Mouse (Mus musculus) thymus, postnatal 0 days (tissue): ENCODE measurements around the gene Gm4881. TPM values are rescaled to one million over a fixed set of nuclear protein-coding genes. Genes with fewer than 3 reads are reported as not detected.

Source experiments
- DNase-seq: peaks from one replicate; pipeline ENCODE4 v3.0.0-alpha.2; 2015; ENCODE audit warnings: low spot score
- polyA plus RNA-seq: library from polyadenylated mRNA; unstranded; fragments of >200 nt; fragmentation: Nextera tagmentation; extraction: Ambion mirVana; gene quantifications from 2 replicates; pipeline ENCODE4 v1.2.1, GENCODE M21; 2015

Gm4881 gene
- polyA plus RNA-seq = not detected in 2 replicates

DNA sequence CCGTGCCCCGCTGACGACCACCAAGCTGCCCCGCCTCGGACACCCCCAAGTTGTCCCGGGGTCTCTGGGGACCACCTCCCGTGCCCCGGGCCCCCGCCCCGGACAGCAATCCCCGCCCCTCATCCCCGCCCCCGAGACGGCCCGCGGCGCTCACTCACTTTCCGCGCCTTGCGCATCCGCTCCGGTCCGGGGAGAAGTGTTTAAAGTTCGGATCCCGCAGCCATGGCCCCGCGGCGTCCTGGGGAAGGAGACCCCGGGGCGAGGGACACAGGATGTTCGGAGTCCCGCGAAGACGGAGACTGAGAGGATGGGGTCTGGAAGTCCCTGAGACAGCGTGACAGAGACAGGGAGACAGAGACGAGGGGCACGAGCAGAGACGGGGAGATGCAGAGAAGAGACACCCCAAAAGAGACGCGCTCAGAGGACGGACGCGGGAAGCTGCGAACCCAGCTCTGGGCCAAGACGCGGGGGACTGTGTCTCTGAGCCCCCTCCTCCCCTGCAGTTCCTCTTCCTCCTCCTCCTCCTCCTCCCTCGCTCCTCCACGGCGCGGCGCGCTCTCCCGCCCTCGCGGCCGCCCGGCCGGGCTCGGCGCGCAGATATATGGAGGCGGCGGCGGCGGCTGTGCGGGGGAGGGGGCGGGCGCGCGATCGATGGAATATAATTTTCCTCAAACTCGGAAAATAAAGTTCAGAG lies at the start of gene Gm4881:
Gm4881 (minus strand) TSS at position 238 of the 694 bp plus-strand sequence.
- DNase-seq = peak; percentile 20

- DNase-seq = no peak
These were observed 48.8 kb upstream of the Gm4881 start for GRCm38 (mm10) chr7:24993081-24993480.

DNA sequence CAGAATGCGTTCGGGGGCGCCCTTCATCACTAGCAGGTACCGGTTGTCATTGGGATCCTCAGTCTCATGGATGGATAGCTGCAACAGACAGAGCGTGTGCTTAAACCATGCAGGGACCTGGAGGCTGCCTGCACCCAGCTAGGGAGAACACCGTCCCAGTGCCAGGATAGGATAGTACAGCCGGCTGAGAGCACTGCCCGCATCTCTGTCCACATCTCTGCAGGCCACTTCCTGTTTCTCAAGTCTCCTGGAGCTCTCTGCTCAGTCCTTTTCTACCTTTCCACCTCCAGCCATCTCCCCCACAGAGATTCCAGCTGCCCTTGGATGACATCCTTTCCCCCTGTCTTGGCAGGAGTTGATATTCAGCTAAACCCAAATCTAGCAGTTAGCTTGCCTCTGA lies 46.2 kb upstream of the Gm4881 start:
- DNase-seq = no peak

DNA sequence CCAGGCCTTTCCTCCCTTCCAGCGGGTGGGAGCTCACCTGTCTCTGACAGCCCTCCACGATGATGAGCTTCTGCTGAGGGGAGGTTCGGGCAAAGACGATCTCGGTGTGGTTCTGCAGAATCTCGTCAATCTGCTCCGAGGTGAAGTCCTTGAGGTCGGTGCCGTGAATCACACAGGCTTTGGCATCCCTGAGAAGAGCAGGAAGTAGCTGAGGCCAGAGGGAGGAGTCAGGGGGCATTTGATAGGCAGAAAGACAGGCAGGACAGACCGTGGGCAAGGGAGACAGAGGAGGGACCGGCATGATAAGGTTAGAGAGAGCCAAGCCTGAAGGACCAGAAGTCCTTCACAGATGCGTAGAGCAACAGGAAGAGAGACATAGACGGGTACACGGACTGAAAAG lies 43.6 kb upstream of the Gm4881 start:
- no peak for DNase-seq

GRCm38 (mm10) chr7:24985799-24986198 lies 41.5 kb upstream of the Gm4881 start:
- peak; percentile 41 for DNase-seq

DNA sequence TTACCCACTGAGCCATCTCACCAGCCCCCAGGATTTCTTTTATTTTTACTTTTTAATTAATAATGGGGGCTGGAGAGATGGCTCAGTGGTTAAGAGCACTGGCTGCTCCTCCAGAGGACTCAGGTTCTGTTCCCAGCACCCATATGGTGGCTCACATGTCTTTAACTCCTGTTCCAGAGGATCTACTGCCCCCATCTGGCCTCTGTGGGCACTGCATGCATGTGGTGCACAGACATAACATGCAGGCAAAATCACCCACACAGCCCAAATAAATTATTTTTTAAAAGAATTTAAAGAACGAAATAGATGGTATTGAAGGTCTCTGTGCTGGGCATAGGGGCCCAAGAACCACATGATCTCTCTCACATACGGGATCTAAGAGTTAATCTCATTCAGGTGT lies 40.0 kb upstream of the Gm4881 start:
- DNase-seq = no peak

- no peak for DNase-seq
These were observed 39.1 kb upstream of the Gm4881 start for GRCm38 (mm10) chr7:24983396-24983795.

DNA sequence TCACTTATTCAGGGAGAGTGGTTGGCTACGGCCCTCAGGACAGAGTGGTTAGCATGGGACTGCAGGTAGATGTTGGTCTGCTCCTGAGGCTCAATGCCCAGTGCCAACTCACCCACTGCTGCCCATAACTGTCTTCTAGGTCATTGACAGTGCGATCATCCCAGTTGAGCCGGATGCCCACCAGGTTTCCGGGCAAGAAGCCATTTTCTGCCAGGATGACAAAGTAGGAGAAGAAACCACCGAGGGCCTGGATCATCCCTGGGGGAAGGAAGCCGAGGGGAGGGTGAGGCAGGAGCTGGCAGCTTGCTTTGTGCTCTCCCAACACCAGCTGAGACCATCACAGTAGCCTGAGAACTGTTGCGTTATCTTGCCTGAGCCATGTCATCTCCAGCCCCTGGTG lies 36.1 kb upstream of the Gm4881 start:
- no peak for DNase-seq

DNA sequence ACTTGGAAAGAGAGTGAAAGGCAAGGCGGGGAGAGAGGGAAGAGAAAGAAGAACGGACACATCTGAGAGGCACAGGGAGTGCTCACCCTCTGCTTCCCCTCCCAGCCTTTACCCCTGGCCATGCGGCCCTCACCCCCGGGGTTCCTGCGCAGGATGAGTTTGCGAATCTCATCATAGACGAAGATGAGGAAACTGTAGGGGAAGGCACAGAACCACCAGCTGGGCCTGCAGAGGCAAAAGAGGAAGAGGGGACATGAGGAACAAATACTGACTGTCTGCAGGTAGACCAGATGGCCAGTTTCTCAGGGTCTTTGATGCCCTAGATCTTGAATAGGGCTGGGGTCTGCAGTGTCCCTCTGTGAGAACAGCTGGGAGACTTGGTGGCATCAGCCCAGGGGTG lies 34.5 kb upstream of the Gm4881 start:
- DNase-seq = no peak

DNA sequence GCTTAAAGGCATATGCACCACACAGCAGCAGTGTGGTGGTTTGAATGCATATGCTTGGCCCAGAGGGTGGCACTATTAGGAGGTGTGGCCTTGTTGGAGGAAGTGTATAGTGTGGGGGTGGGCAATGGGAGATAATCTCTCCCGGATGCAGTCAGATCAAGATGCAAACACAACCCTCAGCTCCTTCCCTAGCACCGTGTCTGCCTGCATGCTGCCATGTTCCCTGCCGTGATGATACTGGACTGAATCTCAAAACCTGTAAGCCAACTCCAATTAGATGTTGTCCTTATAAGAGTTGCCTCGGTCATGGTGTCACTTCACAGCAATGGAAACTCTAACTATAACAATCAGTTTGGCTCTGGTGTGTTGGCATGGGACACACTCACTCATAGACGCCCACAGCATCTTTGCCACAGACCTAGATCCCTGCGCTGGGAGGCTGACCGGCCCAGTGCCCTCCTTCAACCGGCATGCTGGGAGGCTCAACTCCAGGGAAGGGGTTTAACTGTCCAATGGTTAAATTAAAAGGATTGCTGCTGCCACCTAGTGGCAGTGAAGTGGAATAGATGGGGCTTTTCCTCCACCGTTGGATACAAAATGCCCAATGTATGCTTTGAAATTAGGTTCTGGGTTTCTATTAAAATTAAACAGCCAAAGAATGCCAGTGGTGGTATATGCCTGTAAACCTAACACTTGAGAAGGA lies 30.8 kb upstream of the Gm4881 start:
- DNase-seq = peak; percentile 60

DNA sequence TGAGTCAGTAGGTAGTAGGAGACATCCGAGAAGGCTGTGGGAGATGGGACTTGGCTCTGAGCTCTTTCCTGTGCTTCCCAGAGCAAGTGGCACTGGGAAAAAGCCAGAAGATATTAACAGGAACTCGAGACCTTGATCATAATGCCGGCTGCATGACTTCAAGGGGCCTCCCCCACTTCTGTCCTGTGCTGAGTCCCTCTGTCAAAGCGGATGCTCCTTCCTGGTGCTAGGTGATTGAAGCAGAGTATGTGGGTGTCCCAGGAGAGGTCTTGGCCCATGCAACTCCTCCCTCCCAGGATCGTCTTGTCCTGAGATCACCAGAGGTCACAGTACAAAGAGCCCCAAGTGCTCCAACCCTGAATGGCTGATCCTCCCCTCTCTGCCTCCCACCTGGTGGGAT lies 29.6 kb upstream of the Gm4881 start:
- no peak for DNase-seq

- no peak for DNase-seq
These were observed 28.9 kb upstream of the Gm4881 start for GRCm38 (mm10) chr7:24973208-24973607.

DNA sequence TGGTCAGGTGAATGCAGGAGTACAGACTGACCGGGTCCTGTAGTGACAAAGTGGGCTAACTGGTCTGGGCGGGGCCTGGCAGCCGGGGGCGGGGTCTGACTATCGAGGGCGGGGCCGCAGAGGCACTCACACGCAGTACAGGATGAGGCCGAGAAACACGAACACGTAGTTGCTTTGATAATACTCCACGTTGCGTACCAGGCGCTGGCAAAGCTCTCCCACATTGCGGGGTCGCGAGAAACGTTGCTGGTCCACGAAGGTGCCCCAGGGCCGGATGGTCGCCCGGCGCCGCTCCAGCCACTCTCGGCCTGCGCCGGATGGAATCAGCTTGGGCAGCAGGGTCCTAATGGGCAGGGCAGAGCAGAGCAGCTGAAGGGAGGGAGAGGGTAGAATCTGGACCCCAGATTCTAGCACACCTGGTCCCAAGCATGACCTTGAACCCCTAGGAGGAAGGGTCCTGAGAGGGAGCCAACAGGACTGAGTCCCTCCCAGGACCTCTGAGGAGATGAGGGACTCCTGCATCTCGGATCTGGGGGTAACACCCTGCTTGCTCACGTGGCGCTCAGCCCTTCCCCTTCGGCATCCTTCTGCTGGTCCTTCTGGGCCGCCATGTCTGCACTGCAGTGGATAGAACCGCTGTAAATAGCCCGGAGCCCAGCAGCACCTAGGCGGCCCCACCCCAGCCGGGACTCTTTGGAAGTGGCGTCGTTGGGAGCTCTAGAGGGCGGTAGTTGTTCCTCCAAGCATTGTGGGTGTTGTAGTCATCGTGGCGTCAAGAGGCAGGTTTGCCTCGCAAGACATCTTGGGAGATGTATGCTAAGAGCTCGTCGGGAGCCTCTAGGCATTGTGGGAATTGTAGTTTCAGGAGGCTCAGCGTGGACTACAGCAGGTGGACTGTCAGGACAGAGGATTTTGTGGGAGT lies 27.9 kb upstream of the Gm4881 start, which contains the start of gene Rabac1:
Rabac1 (minus strand) TSS at position 783 of the 922 bp plus-strand sequence.
- DNase-seq = peak; percentile 94

DNA sequence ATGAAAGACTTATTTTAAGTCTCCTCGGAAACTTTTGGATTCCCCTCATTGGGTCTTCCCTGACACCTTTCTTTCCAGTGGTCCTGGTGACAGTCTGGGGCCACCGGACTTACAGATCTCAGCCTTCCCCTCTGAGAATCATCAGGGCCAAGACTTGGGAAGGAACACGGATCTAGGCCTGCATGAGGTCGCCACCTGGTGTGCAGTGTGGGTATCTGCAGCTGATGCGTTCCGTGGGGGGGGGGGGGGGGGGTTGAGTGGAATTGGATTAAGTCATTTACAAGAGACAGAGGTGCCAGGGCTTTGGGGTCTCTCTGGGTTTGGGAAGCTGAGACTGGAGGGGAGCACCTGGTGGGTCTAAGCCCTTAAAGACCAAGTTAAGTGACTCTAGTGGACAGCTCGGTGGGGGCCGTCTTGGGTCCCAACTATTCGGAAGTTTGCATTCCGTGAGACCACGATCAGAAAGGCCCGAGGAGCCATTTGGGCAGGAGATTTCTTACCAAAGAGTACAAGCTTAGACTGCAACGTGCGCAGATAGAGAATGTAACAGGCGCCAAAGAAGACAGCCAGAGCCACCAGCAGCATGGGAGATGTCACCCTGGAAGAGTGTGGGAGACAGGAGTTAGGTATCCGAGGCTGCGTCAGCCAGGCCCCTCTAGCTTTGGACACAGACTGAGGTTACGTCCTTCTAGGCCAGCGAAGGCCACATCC lies 27.1 kb upstream of the Gm4881 start:
- DNase-seq = peak; percentile 58

GRCm38 (mm10) chr7:24970341-24970740 lies 26.0 kb upstream of the Gm4881 start:
- DNase-seq = no peak

GRCm38 (mm10) chr7:24969805-24970204 lies 25.5 kb upstream of the Gm4881 start:
- DNase-seq = no peak

DNA sequence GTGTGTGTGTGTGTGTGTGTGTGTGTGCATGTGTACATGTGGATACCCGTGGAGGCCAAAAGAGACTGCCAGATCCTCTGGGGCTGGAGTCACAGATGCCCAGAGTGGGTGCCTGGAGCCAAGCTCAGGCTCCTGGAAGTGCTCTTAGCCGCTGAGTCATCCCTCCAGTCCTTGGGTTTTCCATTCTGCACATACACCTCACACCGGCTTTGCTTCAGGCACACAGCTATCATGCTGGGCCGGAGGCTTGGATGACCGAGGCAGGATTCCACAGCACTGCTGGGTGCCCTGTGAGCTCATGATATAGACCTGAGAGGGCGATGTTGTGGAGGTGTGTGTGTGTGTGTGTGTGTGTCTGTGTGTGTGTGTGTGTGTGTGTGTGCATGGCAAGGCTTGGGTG lies 24.2 kb upstream of the Gm4881 start:
- no peak for DNase-seq

GRCm38 (mm10) chr7:24967966-24968365 lies 23.7 kb upstream of the Gm4881 start:
- DNase-seq = no peak

DNA sequence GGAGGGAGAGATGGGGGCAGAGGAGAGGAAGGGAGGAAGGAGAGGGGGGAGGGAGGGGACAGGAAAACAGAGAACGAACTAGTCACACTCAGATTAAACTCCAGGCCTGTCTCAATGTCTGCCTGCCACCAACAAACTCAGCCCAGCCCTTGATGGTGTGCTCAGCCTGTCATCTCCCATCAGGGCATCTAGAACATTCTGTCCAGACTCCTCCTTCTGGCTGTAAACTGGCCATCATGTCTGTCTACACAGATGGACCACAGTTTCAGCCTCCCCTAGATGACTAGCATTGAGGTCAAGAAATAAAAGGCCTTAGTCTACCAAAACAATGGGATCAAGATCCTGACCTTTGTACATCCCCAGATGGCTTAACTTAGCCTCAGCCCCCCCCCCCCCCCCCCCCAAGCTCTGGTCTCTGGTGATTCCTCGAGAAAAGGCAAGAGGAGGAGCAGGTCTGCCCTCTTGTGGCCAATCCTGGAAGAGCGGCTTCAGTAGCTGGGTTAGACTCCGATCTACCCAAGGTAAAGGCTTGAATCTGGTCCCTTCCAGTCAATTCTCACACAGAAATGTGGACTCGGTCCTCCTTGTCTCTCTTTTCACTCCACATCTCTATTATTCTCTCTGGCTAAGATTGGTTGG lies 20.7 kb upstream of the Gm4881 start:
- DNase-seq = peak; percentile 80

GRCm38 (mm10) chr7:24964288-24964687 lies 20.0 kb upstream of the Gm4881 start:
- no peak for DNase-seq

GRCm38 (mm10) chr7:24955226-24955625 lies 10.9 kb upstream of the Gm4881 start:
- DNase-seq = no peak
